In genomic region chr9:119276321-119276720, GRCm38 (mm10) we compare ENCODE assay signal across 8 mouse cellular contexts. TPM values are rescaled to one million over a fixed set of nuclear protein-coding genes. Genes with fewer than 3 reads are reported as not detected.
DNase-seq lines count a peak whose midpoint lies in the region; ATAC-seq and TF ChIP-seq lines count a peak whose summit lies in the region.
"Had no signal": no experiment of that assay in that cellular context is flagged by ENCODE, and none has a peak within 500 bp of the region (broad histone marks: within the 10 kb centered on the region; RNA-seq: fewer than 3 reads in every experiment).

No protein-coding gene starts in this region.

- no peak for ATAC-seq in intestine, embryonic 16.5 days
- ATAC-seq in intestine, postnatal 0 days, result no peak

- no peaks in the 10 kb centered on the region for H3K4me1 ChIP-seq in intestine, embryonic 16.5 days (ENCODE audit: control insufficient read depth, insufficient read depth, low read length)
- H3K4me1 ChIP-seq in intestine, postnatal 0 days (replicated peaks; ENCODE audit: control insufficient read depth, insufficient read depth, low read length), result no peaks in the 10 kb centered on the region

- 84% methylated on average over 7 of the region's 7 CpGs for WGBS in intestine, embryonic 16.5 days
- 71% methylated on average over 7 of the region's 7 CpGs for WGBS in intestine, postnatal 0 days

- 0 out of 2 replicates have a peak overlapping the region, but pooled peaks have one; percentile 14 for H3K9ac ChIP-seq in intestine, embryonic 16.5 days (ENCODE audit: low read depth, low read length)
- H3K9ac ChIP-seq in intestine, postnatal 0 days (ENCODE audit: low read depth, low read length), result no peak overlapping the region
- H3K9ac ChIP-seq: midbrain, embryonic 12.5 days had no signal

- no peak overlapping the region for H3K4me3 ChIP-seq in intestine, embryonic 16.5 days (ENCODE audit: low read length)
- no peak overlapping the region for H3K4me3 ChIP-seq in intestine, postnatal 0 days (ENCODE audit: low read depth, low read length)
- H3K4me3 ChIP-seq: midbrain, embryonic 12.5 days had no signal

- DNase-seq in right cerebral cortex, postnatal 25 days, result peak; percentile 29
- no peak for DNase-seq in right cerebral cortex, adult 2 months (ENCODE audit: low spot score in 2 of 2)
- DNase-seq in cerebellum, postnatal 36 days, result peak; percentile 45 to 61
- DNase-seq in c-Kit-positive CD71-positive TER-119-positive erythroid progenitor cells, embryonic 14.5 days (ENCODE audit: low spot score), result no peak
- no peak for DNase-seq in spleen, postnatal 14 days (ENCODE audit: low spot score in 2 of 2)

- no peaks in the 10 kb centered on the region for H3K9me3 ChIP-seq in intestine, embryonic 16.5 days (ENCODE audit: control insufficient read depth, low read length)
- H3K9me3 ChIP-seq in intestine, postnatal 0 days (ENCODE audit: control insufficient read depth), result no peaks in the 10 kb centered on the region
- H3K9me3 ChIP-seq: midbrain, embryonic 12.5 days had no signal

- no peak overlapping the region for H3K27ac ChIP-seq in intestine, embryonic 16.5 days (ENCODE audit: low read length)
- H3K27ac ChIP-seq in intestine, postnatal 0 days (ENCODE audit: low read depth, low read length), result no peak overlapping the region
- H3K27ac ChIP-seq: midbrain, embryonic 12.5 days had no signal

- no peaks in the 10 kb centered on the region for H3K27me3 ChIP-seq in intestine, embryonic 16.5 days (replicated peaks; ENCODE audit: control insufficient read depth, insufficient read depth, low read length)
- no peaks in the 10 kb centered on the region for H3K27me3 ChIP-seq in intestine, postnatal 0 days (replicated peaks; ENCODE audit: control insufficient read depth, insufficient read depth, low read length)
- H3K27me3 ChIP-seq: midbrain, embryonic 12.5 days had no signal

- peaks cover 4% of the 10 kb centered on the region; the same call in 1 of the 2 replicates for H3K36me3 ChIP-seq in intestine, embryonic 16.5 days (ENCODE audit: control insufficient read depth, insufficient read depth, low read length)
- H3K36me3 ChIP-seq in intestine, postnatal 0 days (ENCODE audit: control insufficient read depth, insufficient read depth), result peaks cover 5% of the 10 kb centered on the region

- no peak for TF ChIP-seq CTCF in intestine, postnatal 0 days (IDR thresholded peaks at IDR 0.05; ENCODE audit: low read depth)

- H3K4me2 ChIP-seq in intestine, embryonic 16.5 days (ENCODE audit: low read depth, low read length), result no peak overlapping the region
- no peak overlapping the region for H3K4me2 ChIP-seq in intestine, postnatal 0 days (replicated peaks; ENCODE audit: low read depth)
- H3K4me2 ChIP-seq: midbrain, embryonic 12.5 days had no signal

RNA-seq across cellular contexts. Expression of gene Oxsr1, which starts 45.9 kb away (rescaled TPM):
- 9.1 and 9.5 TPM in 2 replicates for polyA plus RNA-seq in intestine, embryonic 16.5 days (2015; fragmentation: Nextera tagmentation; extraction: Ambion mirVana)
- 7.9 and 8.7 TPM in 2 replicates for polyA plus RNA-seq in intestine, postnatal 0 days (2015; fragmentation: Nextera tagmentation; extraction: Ambion mirVana)

Comparison
In these comparisons a context has a peak if more than half of its experiments do, and no peak if none do; other contexts are left out.
1. DNase-seq: peak in right cerebral cortex, postnatal 25 days (single experiment) and cerebellum, postnatal 36 days (2 of 2); none in right cerebral cortex, adult 2 months (0 of 2), c-Kit-positive CD71-positive TER-119-positive erythroid progenitor cells, embryonic 14.5 days (single experiment) and spleen, postnatal 14 days (0 of 2).